In genomic region chr5:29824796-29825195, GRCm38 (mm10) we compare ENCODE assay signal across 8 mouse cellular contexts.
DNase-seq lines count a peak whose midpoint lies in the region; ATAC-seq lines count a peak whose summit lies in the region.

No protein-coding gene starts in this region.

- H3K36me3 ChIP-seq in forebrain, embryonic 16.5 days (ENCODE audit: control insufficient read depth, insufficient read depth): no peaks in the 10 kb centered on the region
- no peaks in the 10 kb centered on the region for H3K36me3 ChIP-seq in forebrain, embryonic 13.5 days (ENCODE audit: poor library complexity, severe bottlenecking)
- no peaks in the 10 kb centered on the region for H3K36me3 ChIP-seq in midbrain, embryonic 14.5 days (ENCODE audit: control insufficient read depth, insufficient read depth, low read length)
- H3K36me3 ChIP-seq in midbrain, embryonic 10.5 days: no peaks in the 10 kb centered on the region

- peak; percentile 77 for DNase-seq in midbrain, embryonic 14.5 days
- DNase-seq in midbrain, embryonic 10.5 days (ENCODE audit: low spot score): no peak
- DNase-seq in brain, adult 2 months (ENCODE audit: low read depth, low spot score): peak; percentile 69
- peak; percentile 36 to 44 for DNase-seq in heart, postnatal 36 days
- DNase-seq in lung, postnatal 10 days: peak; percentile 36
- no peak for DNase-seq in T-cell, adult 2 months (ENCODE audit: low spot score)

- ATAC-seq in forebrain, embryonic 16.5 days: peak; percentile 65; the same call in 1 of the 2 replicates
- ATAC-seq in forebrain, embryonic 13.5 days: no peak
- ATAC-seq in midbrain, embryonic 14.5 days (ENCODE audit: low FRiP score, low TSS enrichment): no peak

- no peaks in the 10 kb centered on the region for H3K27me3 ChIP-seq in forebrain, embryonic 16.5 days (replicated peaks; ENCODE audit: control insufficient read depth, insufficient read depth, low read length)
- no peaks in the 10 kb centered on the region for H3K27me3 ChIP-seq in forebrain, embryonic 13.5 days
- no peaks in the 10 kb centered on the region for H3K27me3 ChIP-seq in midbrain, embryonic 14.5 days (ENCODE audit: control insufficient read depth, insufficient read depth, low read length)
- H3K27me3 ChIP-seq in midbrain, embryonic 10.5 days (ENCODE audit: low read depth, poor library complexity, severe bottlenecking): no peaks in the 10 kb centered on the region

- no peak overlapping the region for H3K27ac ChIP-seq in forebrain, embryonic 16.5 days (ENCODE audit: low read length)
- no peak overlapping the region for H3K27ac ChIP-seq in forebrain, embryonic 13.5 days
- no peak overlapping the region for H3K27ac ChIP-seq in midbrain, embryonic 14.5 days (replicated peaks; ENCODE audit: low read depth, low read length)
- H3K27ac ChIP-seq in midbrain, embryonic 10.5 days (replicated peaks): no peak overlapping the region

- WGBS in forebrain, embryonic 16.5 days: 48% methylated on average over 3 of the region's 3 CpGs
- whole genome bisulfite sequencing in forebrain, embryonic 13.5 days: 45% methylated on average over 3 of the region's 3 CpGs
- 47% methylated on average over 3 of the region's 3 CpGs for WGBS in midbrain, embryonic 14.5 days
- 47% methylated on average over 3 of the region's 3 CpGs for WGBS in midbrain, embryonic 10.5 days

- H3K9ac ChIP-seq in forebrain, embryonic 16.5 days (replicated peaks; ENCODE audit: low read depth, low read length): no peak overlapping the region
- H3K9ac ChIP-seq in forebrain, embryonic 13.5 days: no peak overlapping the region
- no peak overlapping the region for H3K9ac ChIP-seq in midbrain, embryonic 14.5 days (replicated peaks; ENCODE audit: low read length)

- intact Hi-C loops in heart, postnatal 36 days (cut with DNase I): loop anchor here (1.0 to 5.0 kb wide), 4 partner anchors 68 to 288 kb away; partner anchors contain the start of gene Tyms

- no peaks in the 10 kb centered on the region for H3K9me3 ChIP-seq in forebrain, embryonic 16.5 days (ENCODE audit: control insufficient read depth, low read length)
- H3K9me3 ChIP-seq in forebrain, embryonic 13.5 days (replicated peaks): no peaks in the 10 kb centered on the region
- no peaks in the 10 kb centered on the region for H3K9me3 ChIP-seq in midbrain, embryonic 14.5 days (ENCODE audit: control insufficient read depth, low read length)
- H3K9me3 ChIP-seq in midbrain, embryonic 10.5 days (replicated peaks): no peaks in the 10 kb centered on the region

- no peak overlapping the region for H3K4me2 ChIP-seq in forebrain, embryonic 16.5 days (ENCODE audit: low read length)
- no peak overlapping the region for H3K4me2 ChIP-seq in forebrain, embryonic 13.5 days
- H3K4me2 ChIP-seq in midbrain, embryonic 14.5 days (ENCODE audit: low read length): no peak overlapping the region

- no peaks in the 10 kb centered on the region for H3K4me1 ChIP-seq in forebrain, embryonic 16.5 days (replicated peaks; ENCODE audit: control insufficient read depth, insufficient read depth, low read length)
- no peaks in the 10 kb centered on the region for H3K4me1 ChIP-seq in forebrain, embryonic 13.5 days
- H3K4me1 ChIP-seq in midbrain, embryonic 14.5 days (ENCODE audit: control insufficient read depth, insufficient read depth, low read length): no peaks in the 10 kb centered on the region
- no peaks in the 10 kb centered on the region for H3K4me1 ChIP-seq in midbrain, embryonic 10.5 days

- H3K4me3 ChIP-seq in forebrain, embryonic 16.5 days (replicated peaks; ENCODE audit: low read length): no peak overlapping the region
- H3K4me3 ChIP-seq in forebrain, embryonic 13.5 days: no peak overlapping the region
- no peak overlapping the region for H3K4me3 ChIP-seq in midbrain, embryonic 14.5 days (replicated peaks; ENCODE audit: low read depth, low read length)
- no peak overlapping the region for H3K4me3 ChIP-seq in midbrain, embryonic 10.5 days

Comparison
In these comparisons a context has a peak if more than half of its experiments do, and no peak if none do; other contexts are left out.
1. DNase-seq: peak in midbrain, embryonic 14.5 days (single experiment), brain, adult 2 months (single experiment), heart, postnatal 36 days (2 of 2) and lung, postnatal 10 days (single experiment); none in midbrain, embryonic 10.5 days (single experiment) and T-cell, adult 2 months (single experiment).